Mouse (Mus musculus): ENCODE measurements at regions not wholly inside any gene's neighbourhood (a gene's known extent, or its start where the extent isn't known, plus 50 kb on each side); places are given as distances from the start of the nearest gene placed in this dataset.

DNA sequence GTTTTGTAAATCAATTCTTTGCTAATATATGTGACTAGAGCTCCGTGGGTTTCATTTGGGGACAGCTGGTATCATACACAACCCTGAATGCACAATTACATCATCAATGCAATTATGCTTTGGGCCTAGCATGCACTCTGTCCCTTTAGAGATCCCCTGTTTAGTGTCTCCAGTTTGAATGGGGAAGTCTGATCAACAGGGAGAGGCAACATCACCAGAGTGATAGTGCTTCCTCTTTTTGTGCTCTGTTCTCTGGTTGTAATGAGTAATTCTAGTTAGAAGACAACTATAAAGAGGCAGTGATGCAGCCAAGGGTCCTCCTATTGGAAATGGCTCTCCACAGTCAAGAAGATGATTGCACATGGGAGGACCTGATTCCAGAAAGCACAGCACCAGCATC is 158.7 kb upstream of the Tbca start:
- TF ChIP-seq EP300 (optimal IDR thresholded peaks at IDR 0.05), result no peak
- TF ChIP-seq CTCF (IDR thresholded peaks at IDR 0.05; ENCODE audit: low read depth), result no peak

All from stomach, postnatal 0 days (tissue).